In the genomic region with DNA sequence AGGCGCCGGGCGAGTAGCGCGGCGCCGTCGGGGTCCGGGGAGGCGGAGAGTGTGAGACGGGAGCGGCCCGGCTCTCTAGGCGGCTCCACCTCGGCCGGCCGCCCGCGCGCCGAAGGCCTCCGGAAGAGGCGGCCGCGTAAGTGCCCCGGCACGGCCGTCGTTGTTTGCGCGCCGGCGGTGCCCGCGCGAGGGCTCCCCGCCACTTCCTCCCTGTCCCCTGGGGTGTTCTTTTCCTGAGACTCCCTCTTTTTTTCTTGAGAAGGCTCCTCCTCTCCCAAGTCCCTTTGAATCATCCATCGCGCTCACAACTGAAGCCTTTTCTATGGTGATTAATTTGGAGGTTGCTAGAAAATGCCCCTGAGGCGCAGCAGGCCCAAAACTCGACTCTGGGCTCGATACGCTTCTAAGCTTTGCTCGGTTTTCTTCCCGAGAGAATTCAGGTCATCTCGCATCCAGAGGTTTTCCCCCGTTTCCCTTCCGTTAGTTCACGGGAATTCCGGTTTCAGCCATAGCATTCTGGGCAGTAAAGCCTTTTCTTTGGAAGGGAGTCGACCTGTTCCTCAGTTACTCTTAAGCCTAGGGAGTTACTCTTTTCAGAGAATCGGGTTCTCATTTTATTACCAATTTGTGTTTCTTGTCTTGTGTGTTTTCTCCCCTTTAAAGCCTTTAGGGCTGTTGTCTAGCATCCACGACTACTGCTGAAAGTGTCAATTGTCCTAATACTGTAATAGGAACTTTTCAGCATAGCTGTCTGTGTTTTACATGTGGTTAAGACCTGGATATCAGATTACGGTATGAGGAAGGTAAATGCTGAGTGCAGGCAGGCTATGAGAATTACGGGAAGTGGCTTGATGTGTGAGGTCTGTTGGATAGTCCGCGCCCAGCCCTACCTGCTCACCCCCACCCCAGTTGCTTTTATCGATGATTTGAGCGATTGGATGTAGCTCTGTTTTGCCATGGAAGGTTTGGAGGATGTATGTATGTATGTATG, we compare ENCODE assay signal across 8 mouse cellular contexts. TPM values are rescaled to one million over a fixed set of nuclear protein-coding genes. Genes with fewer than 3 reads are reported as not detected.
DNase-seq lines count a peak whose midpoint lies in the region; ATAC-seq lines count a peak whose summit lies in the region.

No protein-coding gene starts in this region.

- H3K27ac ChIP-seq in hindbrain, embryonic 11.5 days (ENCODE audit: low read depth, low read length) = peak overlapping the region; percentile 99
- H3K27ac ChIP-seq in lung, embryonic 16.5 days (ENCODE audit: low read length) = peak overlapping the region; percentile 100
- peak overlapping the region; percentile 100 for H3K27ac ChIP-seq in stomach, embryonic 14.5 days (ENCODE audit: low read length)

- H3K4me3 ChIP-seq in hindbrain, embryonic 11.5 days (ENCODE audit: low read depth, low read length) = peak overlapping the region; percentile 94
- H3K4me3 ChIP-seq in lung, embryonic 16.5 days (ENCODE audit: low read length) = peak overlapping the region; percentile 88
- H3K4me3 ChIP-seq in stomach, embryonic 14.5 days (ENCODE audit: low read depth, low read length) = peak overlapping the region; percentile 84

- H3K36me3 ChIP-seq in hindbrain, embryonic 11.5 days (ENCODE audit: control insufficient read depth, insufficient read depth, low read length) = no peaks in the 10 kb centered on the region
- no peaks in the 10 kb centered on the region for H3K36me3 ChIP-seq in lung, embryonic 16.5 days (ENCODE audit: control insufficient read depth, insufficient read depth, low read length)
- H3K36me3 ChIP-seq in stomach, embryonic 14.5 days (ENCODE audit: control insufficient read depth, insufficient read depth, low read length) = no peaks in the 10 kb centered on the region

- peaks cover 3% of the 10 kb centered on the region; the same call in 1 of the 2 replicates for H3K4me1 ChIP-seq in hindbrain, embryonic 11.5 days (replicated peaks; ENCODE audit: control insufficient read depth, insufficient read depth, low read length)
- peaks cover 24% of the 10 kb centered on the region for H3K4me1 ChIP-seq in lung, embryonic 16.5 days (replicated peaks; ENCODE audit: control insufficient read depth, insufficient read depth, low read length)
- peaks cover 11% of the 10 kb centered on the region; the same call in 1 of the 2 replicates for H3K4me1 ChIP-seq in stomach, embryonic 14.5 days (ENCODE audit: control insufficient read depth, insufficient read depth, low read length)

- H3K27me3 ChIP-seq in hindbrain, embryonic 11.5 days (ENCODE audit: control insufficient read depth, insufficient read depth, low read length) = no peaks in the 10 kb centered on the region
- H3K27me3 ChIP-seq in lung, embryonic 16.5 days (ENCODE audit: control insufficient read depth, insufficient read depth, low read depth, low read length) = no peaks in the 10 kb centered on the region
- no peaks in the 10 kb centered on the region for H3K27me3 ChIP-seq in stomach, embryonic 14.5 days (ENCODE audit: control insufficient read depth, insufficient read depth, low read length)

- ATAC-seq in hindbrain, embryonic 11.5 days (ENCODE audit: low FRiP score) = peak; percentile 82
- peak; percentile 84 for ATAC-seq in lung, embryonic 16.5 days (ENCODE audit: low read depth)
- peak; percentile 75 for ATAC-seq in stomach, embryonic 14.5 days (ENCODE audit: insufficient number of reproducible peaks, insufficient read depth, low FRiP score, low read depth)

- WGBS in hindbrain, embryonic 11.5 days = 1% methylated on average over 51 of the region's 59 CpGs
- under 1% methylated on average over 39 of the region's 59 CpGs for WGBS in lung, embryonic 16.5 days
- under 1% methylated on average over 44 of the region's 59 CpGs for WGBS in stomach, embryonic 14.5 days

- H3K9me3 ChIP-seq in hindbrain, embryonic 11.5 days (ENCODE audit: control insufficient read depth, low read length) = no peaks in the 10 kb centered on the region
- no peaks in the 10 kb centered on the region for H3K9me3 ChIP-seq in lung, embryonic 16.5 days (ENCODE audit: control insufficient read depth, low read length)
- no peaks in the 10 kb centered on the region for H3K9me3 ChIP-seq in stomach, embryonic 14.5 days (ENCODE audit: control insufficient read depth, low read depth, low read length)

- H3K4me2 ChIP-seq in hindbrain, embryonic 11.5 days (replicated peaks; ENCODE audit: low read depth, low read length) = peak overlapping the region; percentile 68
- H3K4me2 ChIP-seq in lung, embryonic 16.5 days (ENCODE audit: low read depth, low read length) = peak overlapping the region; percentile 75
- peak overlapping the region; percentile 73 for H3K4me2 ChIP-seq in stomach, embryonic 14.5 days (replicated peaks; ENCODE audit: low read depth, low read length)

- H3K9ac ChIP-seq in hindbrain, embryonic 11.5 days (ENCODE audit: low read depth, low read length) = peak overlapping the region; percentile 96
- peak overlapping the region; percentile 96 for H3K9ac ChIP-seq in lung, embryonic 16.5 days (ENCODE audit: low read length)
- H3K9ac ChIP-seq in stomach, embryonic 14.5 days (replicated peaks; ENCODE audit: low read depth, low read length) = peak overlapping the region; percentile 92

- DNase-seq in embryo, embryonic 10 days (ENCODE audit: low spot score) = peak; percentile 64
- no peak for DNase-seq in embryo, embryonic 9.5 days (ENCODE audit: extremely low spot score)
- DNase-seq in CD4-positive, CD25-positive, alpha-beta regulatory T cell, adult 2 months (ENCODE audit: low read depth, low spot score) = peak; percentile 42
- DNase-seq in embryo, embryonic 11.5 days (ENCODE audit: low read depth, low spot score) = peak; percentile 5
- DNase-seq in hindbrain, embryonic 11.5 days (ENCODE audit: low spot score) = no peak
- DNase-seq in left cerebral cortex, adult 11 months (ENCODE audit: low spot score) = no peak

RNA-seq across cellular contexts. Expression of gene Pank2, which starts 0.7 kb away (rescaled TPM):
- 49.6 and 58.0 TPM in 2 replicates for polyA plus RNA-seq in hindbrain, embryonic 11.5 days (2014; fragmentation: Nextera tagmentation; extraction: Ambion mirVana)
- polyA plus RNA-seq in lung, embryonic 16.5 days (2015; fragmentation: Nextera tagmentation; extraction: Ambion mirVana) = 24.5 and 28.4 TPM in 2 replicates
- 39.1 and 42.3 TPM in 2 replicates for polyA plus RNA-seq in stomach, embryonic 14.5 days (2014; fragmentation: Nextera tagmentation; extraction: Ambion mirVana)

RNA-seq across cellular contexts. Expression of gene Mavs, which starts 29.1 kb away (rescaled TPM):
- polyA plus RNA-seq in hindbrain, embryonic 11.5 days (2014; fragmentation: Nextera tagmentation; extraction: Ambion mirVana) = 8.7 and 10.7 TPM in 2 replicates
- polyA plus RNA-seq in lung, embryonic 16.5 days (2015; fragmentation: Nextera tagmentation; extraction: Ambion mirVana) = 20.6 and 22.7 TPM in 2 replicates
- polyA plus RNA-seq in stomach, embryonic 14.5 days (2014; fragmentation: Nextera tagmentation; extraction: Ambion mirVana) = 15.2 and 15.5 TPM in 2 replicates

RNA-seq across cellular contexts. Expression of gene Ap5s1, which starts 56.1 kb away (rescaled TPM):
- 23.9 and 25.2 TPM in 2 replicates for polyA plus RNA-seq in hindbrain, embryonic 11.5 days (2014; fragmentation: Nextera tagmentation; extraction: Ambion mirVana)
- polyA plus RNA-seq in lung, embryonic 16.5 days (2015; fragmentation: Nextera tagmentation; extraction: Ambion mirVana) = 29.0 and 29.7 TPM in 2 replicates
- polyA plus RNA-seq in stomach, embryonic 14.5 days (2014; fragmentation: Nextera tagmentation; extraction: Ambion mirVana) = 27.0 TPM in 2 replicates

Comparison
In these comparisons a context has a peak if more than half of its experiments do, and no peak if none do; other contexts are left out.
1. DNase-seq: peak in embryo, embryonic 10 days (single experiment), CD4-positive, CD25-positive, alpha-beta regulatory T cell, adult 2 months (single experiment) and embryo, embryonic 11.5 days (single experiment); none in embryo, embryonic 9.5 days (single experiment), hindbrain, embryonic 11.5 days (single experiment) and left cerebral cortex, adult 11 months (single experiment).
2. Peak in every context shown above with its lines, with median percentiles within 50 percentile points of each other: ATAC-seq, H3K27ac ChIP-seq, H3K4me2 ChIP-seq, H3K4me3 ChIP-seq and H3K9ac ChIP-seq.